Mouse (Mus musculus) heart, embryonic 10.5 days (tissue): ENCODE measurements at regions not wholly inside any gene's neighbourhood (a gene's known extent, or its start where the extent isn't known, plus 50 kb on each side); places are given as distances from the start of the nearest gene placed in this dataset.

Experiments
- DNase-seq: peaks from one replicate; pipeline ENCODE4 v3.0.0-alpha.2; 2017; ENCODE audit warnings: low spot score
- H3K27ac ChIP-seq: fragments of 300-500 bp; sonication (generic); 2 replicates; pipeline ENCODE4 v1.5.1; 2016; ENCODE audit warnings: mild to moderate bottlenecking
- H3K27me3 ChIP-seq: fragments of 300-500 bp; sonication (generic); 2 replicates; pipeline ENCODE4 v1.6.1; 2016; ENCODE audit warnings: mild to moderate bottlenecking; ENCODE audit not compliant: poor library complexity, insufficient read depth, severe bottlenecking
- H3K36me3 ChIP-seq: fragments of 300-500 bp; sonication (generic); 2 replicates; pipeline ENCODE4 v1.6.1; 2016; ENCODE audit warnings: mild to moderate bottlenecking, moderate library complexity
- H3K4me1 ChIP-seq: fragments of 300-500 bp; sonication (generic); 2 replicates; pipeline ENCODE4 v1.6.1; 2016; ENCODE audit warnings: mild to moderate bottlenecking
- H3K4me3 ChIP-seq: fragments of 300-500 bp; sonication (generic); 2 replicates; pipeline ENCODE4 v1.5.1; 2016; ENCODE audit warnings: mild to moderate bottlenecking, moderate library complexity
- H3K9me3 ChIP-seq: fragments of 300-500 bp; sonication (generic); 2 replicates; pipeline ENCODE4 v1.6.1; 2016; ENCODE audit warnings: mild to moderate bottlenecking, moderate library complexity
- WGBS: fragments of 180-500 bp; shearing (Covaris S2); methylation state at CpG from one replicate; pipeline ENCODE4 v1.1.7; 2016; 5-methylcytosine and 5-hydroxymethylcytosine counted together

- Histone ChIP-seq H3K4me1 (no peaks in the 10 kb centered on the region), H3K27ac (no peak overlapping the region), H3K9me3 (no peaks in the 10 kb centered on the region), H3K36me3 (no peaks in the 10 kb centered on the region), H3K4me3 (no peak overlapping the region), H3K27me3 (no peaks in the 10 kb centered on the region)
- DNase-seq, result no peak
- WGBS, result 74% methylated on average over 2 of the region's 2 CpGs
Observed at GRCm38 (mm10) chr9:89532435-89532834, 90.5 kb downstream of the Minar1 start.

GRCm38 (mm10) chr9:89524137-89524536 lies 98.8 kb downstream of the Minar1 start:
- Histone ChIP-seq H3K27me3 (no peaks in the 10 kb centered on the region), H3K9me3 (no peaks in the 10 kb centered on the region), H3K36me3 (no peaks in the 10 kb centered on the region), H3K4me1 (no peaks in the 10 kb centered on the region), H3K4me3 (no peak overlapping the region), H3K27ac (no peak overlapping the region)
- DNase-seq, result no peak
- WGBS, result 75% methylated on average over 1 of the region's 1 CpGs

GRCm38 (mm10) chr9:89523705-89524104 lies 99.2 kb downstream of the Minar1 start:
- 62% methylated on average over 3 of the region's 3 CpGs for WGBS
- no peaks in the 10 kb centered on the region for H3K4me1 ChIP-seq
- H3K36me3 ChIP-seq, result no peaks in the 10 kb centered on the region
- H3K27me3 ChIP-seq, result no peaks in the 10 kb centered on the region
- no peak overlapping the region for H3K27ac ChIP-seq
- no peak for DNase-seq
- no peaks in the 10 kb centered on the region for H3K9me3 ChIP-seq
- no peak overlapping the region for H3K4me3 ChIP-seq

DNA sequence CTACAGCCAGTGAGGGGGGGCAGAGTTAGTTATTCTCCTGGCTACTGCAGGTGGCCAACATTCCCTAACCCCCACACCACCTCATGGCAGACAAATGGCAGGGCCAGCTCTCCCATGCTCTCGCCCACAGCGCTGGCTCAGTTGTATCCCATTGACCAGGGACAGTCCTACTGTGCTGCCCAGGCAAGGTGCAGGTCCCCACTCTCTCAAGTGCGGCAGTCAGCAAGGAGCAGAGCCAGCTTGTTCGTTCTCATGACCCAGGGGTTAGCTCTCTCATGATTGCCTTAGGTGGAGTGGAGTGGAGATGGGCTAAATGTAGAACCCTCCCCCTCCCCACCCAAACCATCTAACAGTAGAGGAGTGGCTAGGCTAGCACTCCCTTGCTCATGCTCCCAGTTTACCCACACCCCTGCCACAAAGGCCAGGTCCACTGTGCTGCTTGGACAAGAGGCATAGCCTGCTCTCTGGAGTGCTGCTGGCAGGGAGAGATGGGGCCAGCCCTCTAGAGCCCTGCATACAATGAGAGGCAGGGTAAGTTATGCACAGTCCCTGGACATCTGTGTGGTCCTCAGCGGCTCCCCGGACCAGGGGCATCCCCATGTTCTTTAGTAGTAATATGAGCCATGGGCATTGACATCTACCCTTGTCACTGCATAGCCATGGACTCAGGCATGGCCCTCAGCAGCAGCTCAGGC lies 114.4 kb downstream of the Minar1 start:
- no peak for DNase-seq
- Histone ChIP-seq H3K4me1 (no peaks in the 10 kb centered on the region), H3K9me3 (no peaks in the 10 kb centered on the region), H3K27me3 (no peaks in the 10 kb centered on the region), H3K27ac (no peak overlapping the region), H3K36me3 (no peaks in the 10 kb centered on the region), H3K4me3 (no peak overlapping the region)
- 83% methylated on average over 6 of the region's 6 CpGs for WGBS

- WGBS, result 74% methylated on average over 2 of the region's 2 CpGs
- no peaks in the 10 kb centered on the region for H3K36me3 ChIP-seq
- H3K27me3 ChIP-seq, result no peaks in the 10 kb centered on the region
- no peaks in the 10 kb centered on the region for H3K4me1 ChIP-seq
- no peak overlapping the region for H3K27ac ChIP-seq
- H3K9me3 ChIP-seq, result no peaks in the 10 kb centered on the region
- DNase-seq, result no peak
- no peak overlapping the region for H3K4me3 ChIP-seq
Observed at GRCm38 (mm10) chr9:89502083-89502482, 120.8 kb downstream of the Minar1 start.

- Histone ChIP-seq H3K27me3 (no peaks in the 10 kb centered on the region), H3K9me3 (no peaks in the 10 kb centered on the region), H3K4me3 (peak overlapping the region; percentile 19), H3K4me1 (no peaks in the 10 kb centered on the region), H3K27ac (0 out of 2 replicates have a peak overlapping the region, but pooled peaks have one; percentile 10), H3K36me3 (no peaks in the 10 kb centered on the region)
- 33% methylated on average over 5 of the region's 7 CpGs for WGBS
- DNase-seq, result no peak
Observed at GRCm38 (mm10) chr9:89497399-89497749, 125.6 kb downstream of the Minar1 start.

DNA sequence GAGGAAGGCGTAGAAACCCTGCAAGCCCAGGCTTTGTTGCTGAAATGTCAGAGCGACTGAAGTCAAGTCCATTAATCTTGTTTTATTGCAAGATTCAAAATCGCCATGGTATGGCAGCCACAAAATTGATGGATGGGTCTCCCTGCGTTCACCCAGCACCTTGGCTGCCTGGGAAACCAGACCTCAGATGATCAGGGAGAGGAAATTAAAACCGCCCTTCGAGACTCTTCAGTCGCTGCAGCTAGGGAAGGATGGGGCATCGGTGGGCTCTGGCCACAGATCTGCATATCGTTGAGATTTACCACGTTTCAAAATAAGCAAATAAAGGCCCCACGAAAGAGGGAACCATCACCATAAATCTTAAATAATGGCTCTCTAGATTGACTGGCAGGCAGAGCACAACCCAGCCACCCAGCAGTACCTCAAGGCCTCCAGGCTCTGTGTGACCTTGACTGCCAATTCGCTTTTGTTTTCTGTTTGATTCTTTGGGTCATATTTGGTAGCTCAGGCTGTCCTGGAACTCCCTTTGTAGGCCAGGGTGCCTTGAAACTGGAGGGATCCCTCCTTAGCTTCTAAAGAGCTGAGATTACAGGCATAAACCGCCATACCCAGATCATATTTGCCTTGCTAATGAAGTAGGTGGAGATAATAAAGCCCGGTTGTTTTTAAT lies 126.1 kb downstream of the Minar1 start:
- no peaks in the 10 kb centered on the region for H3K9me3 ChIP-seq
- peak overlapping the region; percentile 19 for H3K4me3 ChIP-seq
- WGBS, result 61% methylated on average over 14 of the region's 14 CpGs
- 0 out of 2 replicates have a peak overlapping the region, but pooled peaks have one; percentile 10 for H3K27ac ChIP-seq
- H3K36me3 ChIP-seq, result no peaks in the 10 kb centered on the region
- H3K4me1 ChIP-seq, result no peaks in the 10 kb centered on the region
- no peak for DNase-seq
- H3K27me3 ChIP-seq, result no peaks in the 10 kb centered on the region

DNA sequence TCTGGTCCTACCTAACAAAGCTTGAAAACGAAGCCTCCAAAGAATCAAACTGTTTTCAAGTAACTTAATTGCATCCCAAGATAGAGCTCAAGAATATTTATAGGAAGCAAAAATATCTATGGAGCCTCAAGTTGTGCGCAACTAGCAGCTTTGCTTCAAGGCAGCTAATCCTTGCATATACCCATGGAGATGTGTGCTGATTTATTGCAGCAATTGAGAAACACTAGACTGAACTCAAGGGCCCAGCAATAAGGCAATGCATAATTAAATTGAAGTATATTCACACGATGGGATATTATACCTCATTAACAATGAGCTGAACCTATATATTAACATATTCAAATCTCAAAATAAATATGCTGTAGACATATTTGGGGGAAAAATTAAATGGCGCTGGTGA lies 135.3 kb downstream of the Minar1 start:
- whole genome bisulfite sequencing, result 80% methylated on average over 4 of the region's 4 CpGs
- H3K9me3 ChIP-seq, result no peaks in the 10 kb centered on the region
- H3K4me1 ChIP-seq, result no peaks in the 10 kb centered on the region
- H3K4me3 ChIP-seq, result no peak overlapping the region
- H3K27me3 ChIP-seq, result no peaks in the 10 kb centered on the region
- H3K27ac ChIP-seq, result no peak overlapping the region
- H3K36me3 ChIP-seq, result no peaks in the 10 kb centered on the region
- no peak for DNase-seq

- Histone ChIP-seq H3K27ac (no peak overlapping the region), H3K9me3 (no peaks in the 10 kb centered on the region), H3K4me3 (no peak overlapping the region), H3K36me3 (no peaks in the 10 kb centered on the region), H3K27me3 (no peaks in the 10 kb centered on the region), H3K4me1 (no peaks in the 10 kb centered on the region)
- no peak for DNase-seq
- 76% methylated on average over 3 of the region's 3 CpGs for WGBS
Observed at GRCm38 (mm10) chr9:89479406-89479805, 143.5 kb downstream of the Minar1 start.

DNA sequence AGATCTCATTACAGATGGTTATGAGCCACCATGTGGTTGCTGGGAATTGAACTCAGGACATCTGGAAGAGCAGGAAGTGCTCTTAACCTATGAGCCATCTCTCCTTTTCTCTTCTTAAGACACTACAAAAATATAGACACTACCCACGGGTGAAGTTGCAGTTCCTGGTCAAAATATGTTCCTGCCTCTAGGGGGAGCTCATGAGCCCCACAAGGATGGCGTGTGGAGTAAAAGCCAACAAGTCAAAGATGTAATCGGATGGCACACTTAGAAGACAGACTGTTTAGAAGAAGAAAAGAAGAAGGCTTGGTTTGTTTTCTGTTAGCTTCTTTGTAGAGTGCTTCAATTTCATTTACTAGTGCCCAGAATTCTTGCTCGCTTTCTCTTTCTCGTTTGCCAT lies 161.7 kb downstream of the Minar1 start:
- 38% methylated on average over 5 of the region's 5 CpGs for WGBS
- Histone ChIP-seq H3K4me1 (no peaks in the 10 kb centered on the region), H3K27ac (no peak overlapping the region), H3K36me3 (no peaks in the 10 kb centered on the region), H3K9me3 (no peaks in the 10 kb centered on the region), H3K4me3 (no peak overlapping the region), H3K27me3 (no peaks in the 10 kb centered on the region)
- no peak for DNase-seq

- Histone ChIP-seq H3K4me3 (no peak overlapping the region), H3K9me3 (no peaks in the 10 kb centered on the region), H3K36me3 (no peaks in the 10 kb centered on the region), H3K4me1 (no peaks in the 10 kb centered on the region), H3K27me3 (no peaks in the 10 kb centered on the region), H3K27ac (no peak overlapping the region)
- DNase-seq, result no peak
- 80% methylated on average over 3 of the region's 3 CpGs for WGBS
Observed at GRCm38 (mm10) chr9:89456666-89457065, 166.3 kb downstream of the Minar1 start.

- 79% methylated on average over 6 of the region's 6 CpGs for WGBS
- H3K4me3 ChIP-seq, result no peak overlapping the region
Observed at GRCm38 (mm10) chr9:89449656-89450055, 173.3 kb downstream of the Minar1 start.

More at GRCm38 (mm10) chr9:89449656-89450055, 173.3 kb downstream of the Minar1 start:
- H3K36me3 ChIP-seq, result no peaks in the 10 kb centered on the region
- H3K4me1 ChIP-seq, result no peaks in the 10 kb centered on the region
- H3K9me3 ChIP-seq, result no peaks in the 10 kb centered on the region
- no peak for DNase-seq
- H3K27me3 ChIP-seq, result no peaks in the 10 kb centered on the region
- H3K27ac ChIP-seq, result no peak overlapping the region
